Mouse (Mus musculus) hindbrain, embryonic 10.5 days (tissue): ENCODE results near the gene Myh9. TPM values are rescaled to one million over a fixed set of nuclear protein-coding genes. Genes with fewer than 3 reads are reported as not detected.

Experiments used
- DNase-seq: peaks from one replicate; pipeline ENCODE4 v3.0.0-alpha.2; 2017; ENCODE audit warnings: low spot score
- H3K27ac ChIP-seq: fragments of 300-500 bp; sonication (generic); 2 replicates; pipeline ENCODE4 v1.5.1; 2016; ENCODE audit warnings: mild to moderate bottlenecking, moderate library complexity
- H3K27me3 ChIP-seq: fragments of 300-500 bp; sonication (generic); 2 replicates; pipeline ENCODE4 v1.6.1; 2016; ENCODE audit warnings: mild to moderate bottlenecking; ENCODE audit not compliant: poor library complexity, insufficient read depth, severe bottlenecking
- H3K36me3 ChIP-seq: fragments of 300-500 bp; sonication (generic); 2 replicates; pipeline ENCODE4 v1.6.1; 2016; ENCODE audit warnings: mild to moderate bottlenecking, moderate library complexity
- H3K4me1 ChIP-seq: fragments of 300-500 bp; sonication (generic); replicated peaks from 2 replicates; pipeline ENCODE4 v1.6.1; 2016; ENCODE audit warnings: mild to moderate bottlenecking
- H3K4me3 ChIP-seq: fragments of 300-500 bp; sonication (generic); 2 replicates; pipeline ENCODE4 v1.5.1; 2016; ENCODE audit warnings: mild to moderate bottlenecking, moderate library complexity
- H3K9me3 ChIP-seq: fragments of 300-500 bp; sonication (generic); 2 replicates; pipeline ENCODE4 v1.6.1; 2016; ENCODE audit warnings: mild to moderate bottlenecking, moderate library complexity
- WGBS: fragments of 180-500 bp; shearing (Covaris S2); methylation state at CpG from one replicate; pipeline ENCODE4 v1.1.7; 2016; 5-methylcytosine and 5-hydroxymethylcytosine counted together
- polyA plus RNA-seq: library from polyadenylated mRNA; unstranded; fragments of >200 nt; fragmentation: Nextera tagmentation; extraction: Ambion mirVana; gene quantifications from 2 replicates; pipeline ENCODE4 v1.2.1, GENCODE M21; 2016

Gene Myh9
- polyA plus RNA-seq, 1 experiment from 2014 or later, result 32.7 TPM

DNA sequence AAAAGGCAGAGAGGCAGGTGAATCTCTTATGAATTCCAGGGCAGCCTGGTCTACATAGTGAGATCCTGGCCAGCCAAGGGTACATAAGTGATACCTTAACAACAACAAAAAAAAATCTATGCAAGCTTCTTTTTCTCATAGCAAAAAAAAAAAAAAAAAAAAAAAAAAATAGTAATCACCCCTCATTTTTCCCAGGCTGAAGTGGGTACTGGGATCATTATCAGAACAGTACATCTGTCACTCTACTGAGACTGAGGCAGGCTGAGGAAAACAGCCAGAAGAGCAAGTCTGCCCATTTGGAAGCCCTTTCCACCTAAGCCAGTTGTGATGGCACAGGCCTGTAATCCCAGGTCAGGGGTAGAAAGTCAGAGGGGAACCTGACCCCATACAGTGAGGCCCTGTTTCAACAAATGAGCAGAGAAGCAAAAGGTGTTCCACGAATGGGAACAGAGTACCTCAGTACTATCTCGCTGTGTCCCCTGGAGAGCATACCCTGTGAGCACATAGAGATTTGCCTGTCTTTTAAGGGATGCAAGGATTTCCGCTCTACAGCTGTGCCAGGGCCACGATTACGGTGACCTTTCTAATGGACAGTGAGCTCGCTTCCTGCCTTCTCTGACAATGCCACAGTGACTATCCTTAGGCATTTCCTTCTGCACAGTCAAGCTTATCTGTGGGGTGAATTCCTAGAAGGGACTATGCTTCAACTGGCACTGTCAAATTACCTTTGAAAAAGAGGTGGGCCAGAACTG, 5.1 kb downstream of the Myh9 start:
- H3K36me3 ChIP-seq, result peaks cover 17% of the 10 kb centered on the region
- peaks cover 85% of the 10 kb centered on the region for H3K4me1 ChIP-seq
- H3K27me3 ChIP-seq, result 0 out of 2 replicates have a peak, but pooled peaks cover 5% of the 10 kb centered on the region
- H3K27ac ChIP-seq, result no peak overlapping the region
- no peak overlapping the region for H3K4me3 ChIP-seq
- 52% methylated on average over 6 of the region's 6 CpGs for WGBS
- no peak for DNase-seq
- no peaks in the 10 kb centered on the region for H3K9me3 ChIP-seq

DNA sequence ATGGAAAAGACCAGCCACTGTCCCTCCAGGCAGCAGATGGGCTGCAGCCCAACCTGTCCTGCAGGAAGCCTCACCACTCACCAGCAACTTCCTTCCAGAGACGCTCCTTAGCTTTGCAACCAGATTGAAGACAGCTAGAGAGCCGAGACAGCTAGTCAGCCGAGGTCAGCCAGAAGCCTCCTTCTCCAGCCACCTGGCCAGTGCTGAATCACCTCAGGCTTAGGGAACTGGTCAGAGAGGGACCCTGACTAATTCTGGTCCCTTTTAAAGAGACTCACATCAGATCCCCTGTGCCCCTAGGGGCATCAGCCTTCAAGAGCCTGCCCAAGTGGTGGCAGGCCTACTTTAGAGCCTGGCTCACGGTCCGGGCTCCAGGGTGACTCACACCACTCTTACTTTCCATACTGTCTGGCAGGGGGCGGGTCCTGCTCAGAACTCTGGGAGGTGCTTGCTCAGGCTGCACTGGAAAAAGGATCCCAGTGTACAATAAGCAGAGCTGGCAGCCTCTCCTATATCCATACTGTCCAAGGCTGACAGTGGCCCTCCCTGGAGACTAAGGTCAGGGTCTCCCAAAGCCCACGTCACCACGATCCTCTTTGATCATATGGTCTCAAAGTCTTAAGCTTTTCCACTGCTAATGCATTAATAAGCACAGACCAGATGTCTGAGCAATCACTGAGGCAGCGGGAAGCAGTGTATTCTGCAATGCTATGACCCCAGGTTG, 5.9 kb downstream of the Myh9 start:
- no peaks in the 10 kb centered on the region for H3K9me3 ChIP-seq
- peaks cover 83% of the 10 kb centered on the region for H3K4me1 ChIP-seq
- H3K4me3 ChIP-seq, result no peak overlapping the region
- H3K36me3 ChIP-seq, result peaks cover 25% of the 10 kb centered on the region
- 60% methylated on average over 9 of the region's 9 CpGs for WGBS
- 0 out of 2 replicates have a peak, but pooled peaks cover 5% of the 10 kb centered on the region for H3K27me3 ChIP-seq
- no peak for DNase-seq
- peak overlapping the region; percentile 66; the same call in 1 of the 2 replicates for H3K27ac ChIP-seq

DNA sequence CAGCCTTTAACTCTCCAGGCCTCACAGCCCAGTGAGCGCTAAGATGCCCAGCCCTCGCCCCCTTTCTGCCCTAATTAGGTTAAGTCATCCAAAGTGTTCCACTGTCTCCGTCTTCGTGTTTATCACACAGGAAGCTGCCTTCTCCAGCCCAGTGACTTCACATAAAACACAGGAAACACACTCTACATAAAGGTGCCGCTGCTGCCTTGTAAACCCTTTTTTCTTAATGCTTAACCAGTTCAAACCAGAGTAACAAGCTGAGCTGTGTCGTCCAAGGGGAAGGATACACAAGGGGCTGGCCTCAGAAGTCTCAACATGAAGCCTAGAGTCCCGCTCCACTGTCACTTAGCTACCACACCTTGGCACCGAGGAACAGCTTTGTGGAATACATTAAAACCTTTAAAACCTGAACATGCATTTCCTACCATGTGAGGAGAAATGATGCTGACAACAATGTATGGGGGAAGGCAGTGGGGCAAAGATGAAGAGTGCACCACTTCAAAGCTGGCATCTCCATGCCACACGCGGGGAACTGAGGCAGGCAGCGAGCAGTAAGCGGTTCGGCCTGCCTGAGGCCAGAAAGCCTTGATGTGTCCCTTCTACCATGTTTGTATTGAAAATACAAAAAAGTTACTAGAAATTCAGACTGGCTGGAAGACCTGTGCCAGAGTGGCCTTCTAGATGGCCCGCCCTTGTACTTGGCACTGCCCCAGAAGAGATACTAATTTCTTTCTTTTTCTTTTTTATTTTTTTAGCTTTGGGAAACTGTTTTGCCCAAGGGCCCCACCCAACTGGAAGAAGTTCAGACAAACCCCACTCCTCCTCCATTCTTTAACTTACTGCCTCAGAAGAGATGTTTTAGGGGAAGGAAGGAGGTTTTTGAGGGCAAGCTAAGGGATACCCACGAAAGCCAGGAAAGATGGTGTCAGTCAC, 7.4 kb downstream of the Myh9 start:
- H3K9me3 ChIP-seq, result no peaks in the 10 kb centered on the region
- no peaks in the 10 kb centered on the region for H3K27me3 ChIP-seq
- no peak for DNase-seq
- H3K27ac ChIP-seq, result no peak overlapping the region; the same call in 1 of the 2 replicates
- H3K4me3 ChIP-seq, result no peak overlapping the region
- peaks cover 35% of the 10 kb centered on the region for H3K36me3 ChIP-seq
- peaks cover 72% of the 10 kb centered on the region for H3K4me1 ChIP-seq
- WGBS, result 81% methylated on average over 15 of the region's 15 CpGs

DNA sequence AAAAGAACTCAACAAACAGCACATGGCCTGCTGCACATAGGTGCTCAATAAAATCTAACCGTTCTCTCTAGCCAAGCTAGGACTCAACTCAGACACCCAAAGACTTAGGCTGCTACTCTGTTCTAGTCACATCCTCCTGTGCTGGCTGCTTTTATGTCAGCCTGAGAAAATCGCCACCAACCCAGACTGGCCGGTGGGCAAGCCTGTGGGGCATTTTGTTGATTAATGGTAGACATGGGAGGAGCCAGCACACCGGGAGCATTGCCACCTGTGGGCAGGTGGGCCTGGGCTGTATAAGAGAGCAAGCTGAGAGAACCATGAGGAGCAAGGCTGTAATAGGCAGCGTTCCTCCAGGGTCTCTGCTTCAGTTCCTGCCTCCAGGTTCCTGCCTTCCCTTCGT, 8.2 kb downstream of the Myh9 start:
- no peaks in the 10 kb centered on the region for H3K9me3 ChIP-seq
- H3K36me3 ChIP-seq, result peaks cover 38% of the 10 kb centered on the region
- H3K27me3 ChIP-seq, result no peaks in the 10 kb centered on the region
- 93% methylated on average over 6 of the region's 6 CpGs for WGBS
- no peak overlapping the region for H3K27ac ChIP-seq
- peaks cover 66% of the 10 kb centered on the region for H3K4me1 ChIP-seq
- no peak overlapping the region for H3K4me3 ChIP-seq
- DNase-seq, result no peak

DNA sequence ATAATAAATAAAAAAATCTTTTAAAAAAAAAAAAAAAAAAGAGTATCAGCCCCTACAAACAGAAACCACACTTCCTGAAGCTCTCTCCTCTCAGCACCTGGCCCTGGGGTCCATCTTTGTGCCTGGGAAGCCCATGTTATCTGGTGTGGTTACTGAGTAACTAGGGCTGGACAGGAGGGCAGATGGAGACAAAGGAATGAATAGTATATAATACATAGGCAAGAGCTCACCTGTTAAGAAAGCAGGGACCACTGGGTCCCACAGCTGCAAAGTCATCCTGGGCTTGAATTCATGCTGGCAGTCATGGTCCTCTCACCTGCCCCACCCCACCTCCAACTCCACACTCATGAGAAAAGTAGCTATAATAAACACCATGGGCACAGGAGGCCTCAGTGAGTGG, 8.9 kb downstream of the Myh9 start:
- Histone ChIP-seq H3K36me3 (peaks cover 38% of the 10 kb centered on the region), H3K4me1 (peaks cover 63% of the 10 kb centered on the region)
- DNase-seq, result no peak

DNA sequence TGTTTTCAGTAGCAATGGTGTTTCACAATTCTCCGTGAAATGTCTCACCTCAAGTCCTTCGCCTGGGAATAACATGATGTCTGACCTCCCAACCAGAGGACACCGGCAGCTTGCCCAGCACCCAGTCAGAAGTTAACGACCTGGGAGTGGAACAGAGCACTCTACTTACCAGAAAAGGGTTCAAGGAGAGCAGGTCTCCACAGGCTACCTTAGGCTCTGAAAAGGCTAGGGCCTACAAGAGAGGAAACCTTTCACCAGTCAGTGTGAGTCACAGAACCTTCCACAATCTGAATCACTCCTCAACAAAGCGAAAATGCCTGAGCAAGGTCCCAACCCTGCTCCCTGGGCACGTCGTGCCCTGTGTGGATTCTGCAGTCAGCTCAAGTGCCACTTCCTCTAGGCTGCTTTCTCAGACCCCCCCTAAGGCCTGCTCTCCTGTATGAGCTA, 9.5 kb downstream of the Myh9 start:
- Histone ChIP-seq H3K9me3 (no peaks in the 10 kb centered on the region), H3K4me3 (no peak overlapping the region), H3K4me1 (peaks cover 63% of the 10 kb centered on the region), H3K27ac (no peak overlapping the region), H3K36me3 (peaks cover 38% of the 10 kb centered on the region), H3K27me3 (no peaks in the 10 kb centered on the region)
- WGBS, result 94% methylated on average over 7 of the region's 7 CpGs
- DNase-seq, result no peak

More for the DNA sequence above, 8.9 kb downstream of the Myh9 start:
- no peak overlapping the region for H3K4me3 ChIP-seq
- no peaks in the 10 kb centered on the region for H3K9me3 ChIP-seq
- no peak overlapping the region for H3K27ac ChIP-seq
- no peaks in the 10 kb centered on the region for H3K27me3 ChIP-seq

DNA sequence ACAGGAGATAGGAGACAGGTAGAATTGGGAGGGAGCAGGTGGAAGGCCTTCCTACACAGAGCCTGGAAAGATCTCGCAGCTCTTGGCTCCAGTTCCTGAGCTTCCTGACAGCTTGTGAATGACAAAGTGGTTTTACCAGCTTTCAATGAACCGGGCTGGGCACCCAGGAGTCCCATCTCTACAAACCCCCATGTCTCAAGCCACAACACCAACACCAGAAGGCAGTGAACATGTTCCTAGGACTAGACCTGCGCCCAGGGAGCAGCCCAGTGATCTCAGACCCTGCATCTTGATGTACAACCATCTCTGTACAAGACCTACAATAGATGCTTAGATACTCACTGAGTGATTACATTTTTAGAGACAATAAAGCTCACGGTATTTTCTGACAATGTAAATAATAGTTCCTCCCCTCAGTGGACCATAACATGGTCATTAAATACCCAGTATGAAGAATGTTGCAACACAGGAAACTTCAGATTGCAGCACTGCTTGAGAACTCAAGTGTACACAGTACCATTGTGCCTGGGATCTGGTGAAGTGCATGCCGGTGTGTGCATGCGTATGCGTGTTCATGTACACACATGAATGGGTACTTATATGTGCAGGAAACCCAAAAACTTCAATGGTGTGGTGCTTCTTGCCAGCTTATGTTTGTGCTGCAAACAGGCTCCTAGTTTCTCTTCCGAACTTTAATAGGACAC, 10.1 kb downstream of the Myh9 start:
- H3K4me3 ChIP-seq, result no peak overlapping the region
- no peak overlapping the region for H3K27ac ChIP-seq
- peaks cover 38% of the 10 kb centered on the region for H3K36me3 ChIP-seq
- H3K9me3 ChIP-seq, result no peaks in the 10 kb centered on the region
- H3K4me1 ChIP-seq, result peaks cover 63% of the 10 kb centered on the region
- no peak for DNase-seq
- no peaks in the 10 kb centered on the region for H3K27me3 ChIP-seq
- 87% methylated on average over 8 of the region's 8 CpGs for WGBS

DNA sequence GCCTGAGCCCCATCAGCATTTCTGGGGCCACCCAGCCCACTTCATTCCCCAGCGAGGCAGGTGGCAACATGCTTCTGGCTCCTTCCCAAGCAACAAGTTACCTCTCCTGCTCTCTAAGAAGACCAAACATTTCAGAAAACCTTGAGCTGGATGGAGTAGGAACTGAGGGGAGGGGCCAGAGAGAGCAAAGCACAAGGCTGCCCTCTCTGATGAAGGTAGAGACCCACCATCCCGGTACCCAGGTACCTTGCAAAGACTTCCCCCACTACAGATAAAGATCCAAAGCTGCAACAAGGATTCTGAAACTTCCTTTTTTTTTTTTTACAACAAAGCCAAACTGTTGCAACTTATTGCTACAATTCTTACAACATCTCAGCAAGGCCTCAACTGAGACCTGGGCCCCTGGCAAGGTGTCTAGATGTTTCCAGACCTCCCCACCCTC, 10.8 kb downstream of the Myh9 start:
- WGBS, result 88% methylated on average over 2 of the region's 2 CpGs
- Histone ChIP-seq H3K4me3 (no peak overlapping the region), H3K27ac (no peak overlapping the region), H3K36me3 (peaks cover 38% of the 10 kb centered on the region), H3K9me3 (no peaks in the 10 kb centered on the region), H3K4me1 (peaks cover 58% of the 10 kb centered on the region), H3K27me3 (no peaks in the 10 kb centered on the region)
- DNase-seq, result no peak

DNA sequence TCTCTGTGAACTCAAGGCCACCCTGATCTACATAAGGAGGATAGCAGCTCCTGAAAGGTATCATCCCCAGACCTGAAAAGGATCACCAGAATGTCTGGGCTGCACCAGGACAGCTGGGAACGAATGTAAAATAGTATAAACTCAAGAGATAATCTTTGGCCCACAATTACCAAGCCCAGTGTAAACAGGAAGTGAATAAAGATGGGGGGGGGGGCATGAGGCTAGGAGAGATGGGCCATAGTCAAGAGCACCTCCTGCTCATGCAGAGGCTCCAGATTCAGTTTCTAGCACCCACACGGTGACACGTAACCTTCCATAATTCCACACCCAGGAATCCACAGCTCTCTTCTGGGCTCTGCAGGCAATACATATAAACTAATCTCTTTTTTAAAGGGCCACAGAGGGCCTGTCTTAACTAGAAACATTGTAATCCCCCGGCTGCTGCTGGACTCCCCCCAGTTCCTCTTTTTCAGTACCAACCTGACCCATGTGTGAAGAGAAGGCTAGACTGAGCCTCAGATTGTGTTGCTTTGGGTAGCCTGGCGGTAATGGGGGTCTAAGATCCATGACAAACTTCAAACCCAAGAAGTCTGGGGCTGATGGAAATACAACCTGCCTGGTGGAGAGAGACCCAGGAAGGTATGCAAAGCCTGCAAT, 11.4 kb downstream of the Myh9 start:
- no peak overlapping the region for H3K27ac ChIP-seq
- 92% methylated on average over 5 of the region's 5 CpGs for WGBS
- DNase-seq, result no peak
- no peaks in the 10 kb centered on the region for H3K9me3 ChIP-seq
- no peak overlapping the region for H3K4me3 ChIP-seq
- H3K36me3 ChIP-seq, result peaks cover 38% of the 10 kb centered on the region
- no peaks in the 10 kb centered on the region for H3K27me3 ChIP-seq
- peaks cover 57% of the 10 kb centered on the region for H3K4me1 ChIP-seq

DNA sequence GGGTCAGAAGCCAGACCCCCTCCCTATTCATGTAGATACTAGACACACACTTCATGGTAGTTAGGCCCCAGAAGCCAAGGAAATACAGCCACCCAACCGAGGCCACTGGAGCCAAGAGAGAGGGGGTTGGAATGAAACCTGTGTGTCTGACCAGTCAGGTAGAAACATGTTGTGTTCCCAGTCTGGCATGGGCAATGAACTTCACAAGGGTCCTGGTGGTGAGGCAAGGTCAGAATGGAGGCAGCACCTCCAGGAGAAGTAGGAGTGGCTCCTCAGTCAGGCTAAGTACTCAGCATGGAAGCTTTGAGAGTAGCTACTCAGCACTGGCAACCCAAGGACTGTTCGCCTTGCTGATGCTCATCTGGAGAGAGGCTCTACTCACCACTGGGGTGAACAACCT, 12.4 kb downstream of the Myh9 start:
- H3K4me1 ChIP-seq, result peaks cover 48% of the 10 kb centered on the region
- H3K27ac ChIP-seq, result peak overlapping the region; percentile 40; the same call in 1 of the 2 replicates
- no peak for DNase-seq
- H3K36me3 ChIP-seq, result peaks cover 38% of the 10 kb centered on the region
- H3K4me3 ChIP-seq, result no peak overlapping the region
- 82% methylated on average over 2 of the region's 2 CpGs for WGBS
- no peaks in the 10 kb centered on the region for H3K27me3 ChIP-seq
- H3K9me3 ChIP-seq, result no peaks in the 10 kb centered on the region

DNA sequence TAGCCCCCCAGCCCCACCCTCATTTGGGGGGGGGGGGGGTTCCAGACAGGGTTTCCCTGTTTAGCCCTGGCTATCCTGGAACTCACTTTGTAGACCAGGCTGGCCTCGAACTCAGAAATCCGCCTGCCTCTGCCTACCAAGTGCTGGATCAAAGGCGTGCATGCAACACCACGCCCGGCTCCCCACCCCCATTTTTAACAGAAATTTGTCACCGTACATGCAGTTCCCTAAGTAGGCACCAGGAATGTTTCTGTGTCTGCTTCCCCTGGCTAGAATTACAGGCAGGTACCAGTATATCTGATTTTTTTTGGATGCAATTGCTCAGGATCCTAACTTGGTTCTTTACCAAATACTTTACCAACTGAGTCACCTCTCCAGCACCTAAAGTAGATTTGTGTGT, 13.1 kb downstream of the Myh9 start:
- Histone ChIP-seq H3K36me3 (peaks cover 35% of the 10 kb centered on the region), H3K4me1 (peaks cover 49% of the 10 kb centered on the region), H3K4me3 (no peak overlapping the region), H3K27me3 (no peaks in the 10 kb centered on the region), H3K9me3 (no peaks in the 10 kb centered on the region), H3K27ac (no peak overlapping the region)
- WGBS, result 92% methylated on average over 6 of the region's 6 CpGs
- DNase-seq, result no peak
